Mouse (Mus musculus) B cell, adult 67 days (primary cell): ENCODE data around the gene Lats1. TPM values are rescaled to one million over a fixed set of nuclear protein-coding genes. Genes with fewer than 3 reads are reported as not detected.

Experiments
- total RNA-seq, 2 experiments: library from RNA; stranded (reverse); gene quantifications; 4 replicates each; pipeline ENCODE4 v1.2.4; 2023

The Lats1 gene
- 10 to 100 TPM; 45.9 to 48.8 TPM for total RNA-seq

DNA sequence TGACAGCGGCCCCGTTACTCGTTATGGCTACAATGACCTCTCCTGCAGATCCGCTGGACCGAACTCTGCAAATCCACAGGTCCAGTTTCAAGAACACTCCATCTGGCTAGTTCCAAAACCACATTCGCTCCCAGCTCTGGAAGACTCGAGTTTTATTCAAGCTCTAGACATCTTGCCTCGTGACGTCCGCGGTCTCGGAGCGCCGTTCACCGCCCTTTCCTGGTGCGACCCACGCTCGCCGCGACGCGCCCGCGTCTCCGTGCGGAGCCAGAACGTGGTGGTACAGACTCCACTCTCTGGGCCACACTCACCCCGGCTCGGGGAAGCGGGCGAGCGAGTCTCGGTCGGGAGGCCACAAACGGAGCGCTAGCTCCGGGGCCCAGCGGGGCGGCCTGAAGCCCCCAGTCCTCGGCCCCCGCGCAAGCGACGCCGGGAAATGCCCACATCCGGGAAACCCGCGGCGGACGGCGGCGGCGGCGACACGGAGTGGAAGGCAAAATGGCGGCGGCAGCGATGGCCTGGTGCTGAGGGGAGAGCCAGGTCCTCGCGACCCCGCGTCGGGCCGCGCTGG is at the start of gene Lats1, which contains the start of gene Pcmt1:
TSS of gene Lats1 (plus strand) at position 484 of the 571 bp plus-strand sequence.
TSS of gene Pcmt1 (minus strand) at position 406 of the 571 bp plus-strand sequence.

DNA sequence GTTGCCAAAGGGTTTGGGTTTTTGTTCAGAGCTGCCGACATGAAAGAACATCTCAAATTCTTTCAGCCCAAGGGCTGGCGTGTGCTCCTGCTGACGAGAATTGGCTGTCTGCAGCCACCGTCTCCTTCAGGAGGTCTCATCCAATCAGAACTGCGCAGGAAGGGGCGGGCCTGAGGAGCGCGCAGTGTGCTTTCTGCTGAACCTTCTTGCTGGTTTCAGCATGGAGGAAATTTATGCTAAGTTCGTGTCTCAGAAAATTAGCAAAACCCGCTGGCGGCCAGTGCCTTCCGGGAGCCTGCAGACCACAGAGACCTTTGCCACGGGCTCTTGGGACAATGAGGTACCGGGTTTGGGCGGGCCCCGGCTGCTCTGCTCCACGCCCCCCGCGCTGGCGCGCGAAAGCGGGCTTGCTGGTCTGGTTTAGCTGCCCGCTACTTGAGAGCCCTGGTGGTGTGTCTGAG is 13.6 kb upstream of the Lats1 start, which contains the start of gene Nup43:
TSS of gene Nup43 (plus strand) at position 162 of the 461 bp plus-strand sequence.

DNA sequence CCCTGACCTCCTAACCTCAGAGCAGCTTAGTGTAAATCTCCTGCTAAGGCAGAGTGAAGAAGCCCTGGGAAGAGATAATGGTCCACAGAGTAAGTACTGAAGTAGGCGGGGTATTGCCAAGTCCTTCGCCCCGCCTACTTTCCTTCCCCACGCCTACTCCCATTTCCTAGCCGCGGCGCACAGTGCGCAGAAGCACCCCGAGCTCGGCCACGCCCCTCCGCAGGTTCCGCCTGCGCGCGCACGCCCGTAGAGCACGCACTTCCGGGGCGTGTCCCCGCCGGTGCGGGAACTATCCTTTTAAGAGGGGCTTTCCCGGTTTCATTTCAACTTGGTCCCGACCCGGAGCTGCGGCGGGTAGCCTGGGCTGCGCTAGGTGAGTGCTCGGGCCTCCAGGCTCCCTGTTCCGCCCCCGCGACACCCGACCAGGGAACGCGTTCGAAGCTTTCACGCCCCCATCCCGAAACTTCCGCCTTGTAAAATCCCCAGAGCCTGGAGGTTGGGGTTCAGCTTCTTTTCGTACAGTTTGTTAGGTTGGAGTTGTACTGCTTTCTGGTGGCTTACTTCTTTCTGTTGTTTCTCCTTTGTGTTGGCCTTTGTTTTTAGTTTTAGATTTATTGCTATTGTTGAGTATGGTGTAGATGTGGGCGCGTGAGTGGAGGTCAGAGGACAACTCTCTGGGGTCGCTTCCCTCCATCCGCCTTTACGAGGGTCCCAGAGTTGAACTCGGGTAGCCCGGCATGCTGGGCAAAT is 44.9 kb downstream of the Lats1 start, which contains the start of gene Katna1:
TSS of gene Katna1 (plus strand) at position 250 of the 750 bp plus-strand sequence.

Other genes with a start within 250 kb of the Lats1 start
- 1 to 10 TPM; 2.9 to 5.1 TPM for gene Ulbp1, start 207.6 kb upstream of the Lats1 start, total RNA-seq
- under 1 TPM; 0.36 to 0.52 TPM for gene Lrp11, start 91.4 kb upstream of the Lats1 start, total RNA-seq
- 10 to 100 TPM; 11.6 to 13.2 TPM for gene Nup43, start 13.7 kb upstream of the Lats1 start, total RNA-seq
- gene Pcmt1, start 78 bp upstream of the Lats1 start, total RNA-seq = 10 to 100 TPM; 52.7 to 72.0 TPM
- gene Katna1, start 44.8 kb downstream of the Lats1 start, total RNA-seq = 10 to 100 TPM; 36.4 to 37.3 TPM
- 10 to 100 TPM; 47.9 to 59.4 TPM for gene Ginm1, start 111.6 kb downstream of the Lats1 start, total RNA-seq
- gene Ppil4, start 111.7 kb downstream of the Lats1 start, total RNA-seq = 10 to 100 TPM; 74.8 to 77.7 TPM
- gene Zc3h12d, start 151.3 kb downstream of the Lats1 start, total RNA-seq = 10 to 100 TPM; 51.2 to 59.5 TPM